Mouse (Mus musculus) mammary gland, adult 2 months (tissue): ENCODE measurements around the gene C1qtnf12. TPM values are rescaled to one million over a fixed set of nuclear protein-coding genes. Genes with fewer than 3 reads are reported as not detected.

ENCODE experiments used
- polyA plus RNA-seq: library from polyadenylated mRNA; depleted of rRNA; stranded (reverse); fragments of >200 nt; gene quantifications from 2 replicates; pipeline ENCODE4 v1.2.3, GENCODE M21; 2012; ENCODE audit warnings: low replicate concordance; rRNA removed

Gene C1qtnf12
- 113 and 117 TPM in 2 replicates for polyA plus RNA-seq

DNA sequence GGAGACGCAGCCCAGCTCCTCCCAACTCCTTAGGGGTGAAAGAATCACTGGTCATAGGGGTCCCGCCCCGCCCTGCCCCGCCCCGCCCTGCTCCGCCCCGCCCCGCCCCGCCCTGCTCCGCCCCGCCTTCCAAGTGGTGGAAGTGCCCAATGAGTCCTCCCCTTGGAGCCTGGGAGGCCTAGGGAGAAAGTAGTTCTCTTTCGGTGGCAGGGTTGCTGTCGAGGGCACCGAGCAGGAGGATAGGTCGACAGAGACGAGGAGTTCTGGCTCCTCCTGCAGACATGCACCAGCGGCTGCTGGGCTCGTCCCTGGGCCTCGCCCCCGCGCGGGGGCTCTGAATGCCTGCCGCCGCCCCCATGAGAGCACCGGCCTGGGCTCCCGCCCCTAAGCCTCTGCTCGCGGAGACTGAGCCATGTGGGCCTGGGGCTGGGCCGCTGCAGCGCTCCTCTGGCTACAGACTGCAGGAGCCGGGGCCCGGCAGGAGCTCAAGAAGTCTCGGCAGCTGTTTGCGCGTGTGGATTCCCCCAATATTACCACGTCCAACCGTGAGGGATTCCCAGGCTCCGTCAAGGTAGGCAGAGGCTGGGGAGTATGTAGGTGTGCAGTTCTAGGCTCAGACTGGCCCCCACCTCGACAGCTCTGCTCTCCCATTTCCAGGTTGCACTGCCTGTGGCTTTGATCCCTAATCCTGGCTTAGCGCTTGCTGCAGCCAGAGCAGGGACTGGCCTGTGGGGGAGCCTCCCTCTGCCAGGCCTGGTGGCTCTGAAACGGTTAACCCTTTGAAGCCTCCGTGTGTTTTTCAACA, at the start of gene C1qtnf12:
TSS of gene C1qtnf12 (plus strand) at position 152 of the 805 bp plus-strand sequence.

DNA sequence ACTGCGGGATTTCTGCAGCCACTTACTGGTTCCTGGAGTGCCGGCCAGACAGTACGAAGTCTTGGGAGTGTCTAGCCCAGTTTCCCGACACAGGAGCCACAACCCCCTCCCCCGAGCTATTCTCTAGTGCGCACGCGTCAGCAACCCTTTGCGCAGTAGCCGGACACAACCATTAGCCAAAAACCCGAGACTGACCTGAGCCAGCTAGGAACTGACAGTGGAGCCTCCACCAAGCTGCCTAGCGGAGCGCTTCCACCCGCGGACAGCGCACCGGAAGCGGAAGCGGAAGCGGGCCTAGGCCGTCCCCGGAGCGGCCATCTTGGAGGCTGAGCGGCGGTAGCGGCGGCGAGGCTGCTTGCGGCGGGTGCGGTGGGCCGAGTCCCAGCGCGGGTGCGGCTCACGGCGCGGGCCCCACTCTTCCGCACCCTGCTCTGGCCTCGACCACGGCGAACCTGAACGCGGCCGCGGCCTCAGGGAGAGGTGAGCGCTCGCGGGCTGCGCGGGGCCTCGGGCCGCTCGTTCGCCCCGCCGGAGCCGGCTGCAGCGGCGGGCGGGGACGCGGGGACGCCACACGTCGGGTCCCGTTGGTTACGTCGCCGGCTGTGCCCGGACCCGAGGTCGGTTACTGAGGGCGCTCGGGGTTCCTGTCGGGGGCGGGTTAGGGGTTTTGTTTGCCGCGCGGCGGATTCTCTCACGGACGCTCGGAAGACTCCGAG, 18.4 kb upstream of the C1qtnf12 start, which contains the start of gene Ube2j2:
TSS of gene Ube2j2 (plus strand) at position 298 of the 716 bp plus-strand sequence.

DNA sequence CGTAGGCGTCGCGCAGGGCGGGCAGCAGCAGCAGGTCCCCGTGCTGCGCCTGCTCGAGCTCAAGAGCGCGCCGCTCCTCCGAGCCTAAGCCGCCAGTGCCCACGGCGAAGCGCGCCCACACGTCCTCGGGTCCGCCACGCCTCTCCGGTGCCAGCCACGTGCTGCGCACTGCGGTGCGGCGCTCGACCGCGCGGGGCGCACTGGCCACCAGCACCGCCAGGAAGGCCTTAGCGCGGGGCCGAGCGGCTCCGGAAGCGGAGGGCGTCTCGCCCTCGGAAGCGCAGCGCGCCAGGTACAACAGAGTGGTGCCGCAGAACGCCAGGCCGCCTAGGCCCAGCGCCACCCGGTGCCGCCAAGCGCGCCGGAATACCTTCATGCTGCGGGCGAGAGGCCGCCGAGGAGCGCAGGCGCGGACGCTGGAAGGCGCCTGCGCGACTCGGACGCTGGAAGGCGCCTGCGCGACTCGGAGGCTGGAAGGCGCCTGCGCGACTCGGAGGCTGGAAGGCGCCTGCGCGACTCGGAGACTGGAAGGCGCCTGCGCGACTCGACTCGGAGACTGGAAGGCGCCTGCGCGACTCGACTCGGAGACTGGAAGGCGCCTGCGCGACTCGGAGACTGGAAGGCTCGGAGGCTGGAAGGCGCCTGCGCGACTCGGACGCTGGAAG, 30.3 kb downstream of the C1qtnf12 start, which contains the start of the genes B3galt6 and Sdf4:
TSS of gene B3galt6 (minus strand) at position 409 of the 665 bp plus-strand sequence.
TSS of gene Sdf4 (plus strand) at position 632 of the 665 bp plus-strand sequence.

DNA sequence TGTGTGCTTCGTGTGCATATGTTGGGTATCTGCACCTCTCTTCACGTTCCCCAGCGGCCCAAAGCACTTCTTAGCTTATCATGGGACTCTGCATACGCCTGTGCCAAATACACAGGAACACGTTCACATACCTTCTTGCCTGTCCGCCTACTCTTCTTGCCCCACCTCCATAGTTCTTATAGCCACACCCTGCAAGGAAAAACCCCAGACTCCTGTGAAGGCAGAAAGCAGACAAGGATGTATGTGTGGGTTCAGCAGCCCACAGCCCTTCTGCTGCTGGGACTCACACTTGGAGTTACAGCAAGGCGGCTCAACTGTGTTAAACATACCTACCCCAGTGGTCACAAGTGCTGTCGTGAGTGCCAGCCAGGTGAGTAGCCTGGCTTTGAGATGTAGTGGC, 51.5 kb downstream of the C1qtnf12 start, which contains the start of gene Tnfrsf4:
TSS of gene Tnfrsf4 (plus strand) at position 207 of the 400 bp plus-strand sequence.

Other genes with a start within 250 kb of the C1qtnf12 start
- gene Tmem240, start 227.5 kb upstream of the C1qtnf12 start, polyA plus RNA-seq, result 2.1 and 2.6 TPM in 2 replicates
- 140 and 144 TPM in 2 replicates for gene Atad3a, start 201.2 kb upstream of the C1qtnf12 start, polyA plus RNA-seq
- gene Vwa1, start 187.6 kb upstream of the C1qtnf12 start, polyA plus RNA-seq, result 24.1 and 41.9 TPM in 2 replicates
- gene Tmem88b, start 176.4 kb upstream of the C1qtnf12 start, polyA plus RNA-seq, result 1.9 and 2.6 TPM in 2 replicates
- 0.32 and 0.54 TPM in 2 replicates for gene Ankrd65, start 171.9 kb upstream of the C1qtnf12 start, polyA plus RNA-seq
- 47.4 and 59.6 TPM in 2 replicates for gene Mrpl20, start 159.4 kb upstream of the C1qtnf12 start, polyA plus RNA-seq
- gene Ccnl2, start 149.8 kb upstream of the C1qtnf12 start, polyA plus RNA-seq, result 63.4 and 98.7 TPM in 2 replicates
- gene Aurkaip1, start 131.0 kb upstream of the C1qtnf12 start, polyA plus RNA-seq, result 149 and 245 TPM in 2 replicates
- gene Mxra8, start 122.6 kb upstream of the C1qtnf12 start, polyA plus RNA-seq, result 274 and 383 TPM in 2 replicates
- gene Dvl1, start 114.9 kb upstream of the C1qtnf12 start, polyA plus RNA-seq, result 153 and 223 TPM in 2 replicates
- 1.3 and 1.5 TPM in 2 replicates for gene Tas1r3, start 99.0 kb upstream of the C1qtnf12 start, polyA plus RNA-seq
- 32.4 and 36.2 TPM in 2 replicates for gene Cptp, start 92.9 kb upstream of the C1qtnf12 start, polyA plus RNA-seq
- 33.7 and 47.4 TPM in 2 replicates for gene Ints11, start 92.8 kb upstream of the C1qtnf12 start, polyA plus RNA-seq
- 61.9 and 134 TPM in 2 replicates for gene Pusl1, start 70.5 kb upstream of the C1qtnf12 start, polyA plus RNA-seq
- 43.7 and 50.5 TPM in 2 replicates for gene Acap3, start 70.5 kb upstream of the C1qtnf12 start, polyA plus RNA-seq
- 39.4 and 89.6 TPM in 2 replicates for gene Ube2j2, start 18.5 kb upstream of the C1qtnf12 start, polyA plus RNA-seq
- gene B3galt6, start 30.3 kb downstream of the C1qtnf12 start, polyA plus RNA-seq, result 5.2 and 10.7 TPM in 2 replicates
- gene Sdf4, start 30.6 kb downstream of the C1qtnf12 start, polyA plus RNA-seq, result 61.5 and 63.6 TPM in 2 replicates
- 28.1 and 40.7 TPM in 2 replicates for gene Tnfrsf4, start 51.5 kb downstream of the C1qtnf12 start, polyA plus RNA-seq
- gene Tnfrsf18, start 63.8 kb downstream of the C1qtnf12 start, polyA plus RNA-seq, result 22.0 and 26.1 TPM in 2 replicates
- gene Ttll10, start 97.1 kb downstream of the C1qtnf12 start, polyA plus RNA-seq, result 4.0 and 4.9 TPM in 2 replicates
- gene 9430015G10Rik, start 147.7 kb downstream of the C1qtnf12 start, polyA plus RNA-seq, result 27.3 and 33.1 TPM in 2 replicates
- gene Rnf223, start 168.2 kb downstream of the C1qtnf12 start, polyA plus RNA-seq, result 0.73 and 0.97 TPM in 2 replicates
- 70.6 and 80.5 TPM in 2 replicates for gene Agrn, start 235.2 kb downstream of the C1qtnf12 start, polyA plus RNA-seq
- 11.3 and 14.2 TPM in 2 replicates for gene Isg15, start 238.5 kb downstream of the C1qtnf12 start, polyA plus RNA-seq
- 3.0 and 5.2 TPM in 2 replicates for gene AW011738, start 241.0 kb downstream of the C1qtnf12 start, polyA plus RNA-seq